Mouse (Mus musculus) kidney, adult 2 months (tissue): ENCODE results near the gene Rubcn.

Experiments used
- CTCF ChIP-seq: fragments of 200-500 bp; conservative IDR thresholded peaks from 2 replicates; pipeline ENCODE4 v1.5.1; 2011; ENCODE audit warnings: low read depth, mild to moderate bottlenecking, control low read depth, low read length, moderate library complexity, mixed read lengths; ENCODE audit not compliant: insufficient read depth, insufficient read length
- POLR2A ChIP-seq: fragments of 200-500 bp; IDR thresholded peaks from one replicate; pipeline ENCODE4 v1.6.1; 2011; ENCODE audit warnings: low read depth, low read length, control low read depth

GRCm38 (mm10) chr16:32814539-32814938 lies 63.0 kb downstream of the Rubcn start:
- TF ChIP-seq CTCF (no peak), POLR2A (no peak)
